Mouse (Mus musculus) bone marrow, adult 2 months (tissue): ENCODE data around the gene E030018B13Rik.

ENCODE experiments used
- CTCF ChIP-seq: fragments of 200-500 bp; IDR thresholded peaks from 2 replicates; pipeline ENCODE4 v1.5.1; 2011; ENCODE audit warnings: low read length, control low read depth; ENCODE audit not compliant: control insufficient read depth, insufficient read depth
- POLR2A ChIP-seq: fragments of 200-500 bp; IDR thresholded peaks from 2 replicates; pipeline ENCODE4 v1.6.1; 2011; ENCODE audit warnings: low read depth, mild to moderate bottlenecking, control low read depth, low read length, borderline replicate concordance; ENCODE audit not compliant: control insufficient read depth

- TF ChIP-seq CTCF = no peak
- no peak for TF ChIP-seq POLR2A
These were observed 4.3 kb upstream of the E030018B13Rik start for GRCm38 (mm10) chr7:63912234-63912810.
